Mouse (Mus musculus) MEL (cell line): ENCODE data around the gene Nelfcd. TPM values are rescaled to one million over a fixed set of nuclear protein-coding genes. Genes with fewer than 3 reads are reported as not detected.

Experiments used
- DNase-seq: peaks from one replicate; pipeline ENCODE4 v3.0.0; 2011; ENCODE audit warnings: low read depth, low spot score
- H3K27ac ChIP-seq: 2 replicates; pipeline ENCODE4 v1.5.1; 2012; ENCODE audit warnings: low read depth, mild to moderate bottlenecking, control low read depth, low read length, moderate library complexity; ENCODE audit not compliant: control insufficient read depth
- H3K27me3 ChIP-seq, 2 experiments: fragments of 150-350 bp in 1 of 2; sonication (generic) in 1 of 2; 2 replicates each; pipeline ENCODE4 v1.6.1; 2012; ENCODE audit warnings: low read length in 2 of 2, mild to moderate bottlenecking in 2 of 2, improper control_type of control experiment in 1 of 2, moderate library complexity in 1 of 2; ENCODE audit not compliant: insufficient read depth in 2 of 2, control insufficient read depth in 1 of 2
- H3K36me3 ChIP-seq, 2 experiments: 2 replicates each; pipeline ENCODE4 v1.6.1; 2012 to 2014; ENCODE audit warnings: low read length in 2 of 2, improper control_type of control experiment in 1 of 2, inconsistent platforms in 1 of 2, mild to moderate bottlenecking in 1 of 2; ENCODE audit not compliant: insufficient read depth in 2 of 2, control insufficient read depth in 1 of 2
- H3K4me1 ChIP-seq, 2 experiments: fragments of 150-350 bp in 1 of 2; sonication (generic) in 1 of 2; 2 replicates each; pipeline ENCODE4 v1.6.1; 2012; ENCODE audit warnings: low read length in 2 of 2, improper control_type of control experiment in 1 of 2, mild to moderate bottlenecking in 1 of 2; ENCODE audit not compliant: insufficient read depth in 2 of 2, control insufficient read depth in 1 of 2
- H3K4me3 ChIP-seq, 2 experiments: fragments of 150-350 bp in 1 of 2; sonication (generic) in 1 of 2; 2 replicates each; pipeline ENCODE4 v1.5.1; 2012; ENCODE audit warnings: low read depth in 2 of 2, low read length in 2 of 2, mild to moderate bottlenecking in 2 of 2, moderate library complexity in 2 of 2, control low read depth in 1 of 2, improper control_type of control experiment in 1 of 2; ENCODE audit not compliant: control insufficient read depth in 1 of 2, insufficient read depth in 1 of 2
- H3K79me2 ChIP-seq: 2 replicates; pipeline ENCODE4 v1.6.1; 2012; ENCODE audit warnings: mild to moderate bottlenecking, low read length, moderate library complexity; ENCODE audit not compliant: control insufficient read depth, poor library complexity, insufficient read depth
- H3K9ac ChIP-seq: 2 replicates; pipeline ENCODE4 v1.6.1; 2012; ENCODE audit warnings: low read depth, mild to moderate bottlenecking, control low read depth, low read length, moderate library complexity; ENCODE audit not compliant: control insufficient read depth, poor library complexity, severe bottlenecking
- H3K9me3 ChIP-seq: fragments of 150-350 bp; sonication (generic); replicated peaks from 2 replicates; pipeline ENCODE4 v1.6.1; 2012; ENCODE audit warnings: mild to moderate bottlenecking, low read length, improper control_type of control experiment, moderate library complexity; ENCODE audit not compliant: insufficient read depth
- CHD1 ChIP-seq: IDR thresholded peaks from 2 replicates; pipeline ENCODE4 v1.6.1; 2012; ENCODE audit warnings: low read depth, mild to moderate bottlenecking, inconsistent platforms, low read length, improper control_type of control experiment
- CHD2 ChIP-seq: IDR thresholded peaks from 2 replicates; pipeline ENCODE4 v1.6.1; 2011; ENCODE audit warnings: low read length, improper control_type of control experiment
- E2F4 ChIP-seq: IDR thresholded peaks from 2 replicates; pipeline ENCODE4 v1.6.1; 2011; ENCODE audit warnings: low read depth, low read length, improper control_type of control experiment, borderline replicate concordance
- EP300 ChIP-seq, 2 experiments: IDR thresholded peaks; 2 replicates each; pipeline ENCODE4 v1.6.1; 2011; ENCODE audit warnings: improper control_type of control experiment in 2 of 2, low read length in 2 of 2, low read depth in 1 of 2, mild to moderate bottlenecking in 1 of 2
- ETS1 ChIP-seq: IDR thresholded peaks from 2 replicates; pipeline ENCODE4 v1.6.1; 2012; ENCODE audit warnings: low read depth, mild to moderate bottlenecking, inconsistent platforms, low read length, improper control_type of control experiment, moderate library complexity
- GATA1 ChIP-seq: IDR thresholded peaks from 2 replicates; pipeline ENCODE4 v1.6.1; 2011; ENCODE audit warnings: low read depth, low read length, improper control_type of control experiment
- MAFK ChIP-seq: IDR thresholded peaks from 2 replicates; pipeline ENCODE4 v1.6.1; 2011; ENCODE audit warnings: low read depth, mild to moderate bottlenecking, low read length, improper control_type of control experiment, borderline replicate concordance
- MXI1 ChIP-seq: IDR thresholded peaks from 2 replicates; pipeline ENCODE4 v1.6.1; 2011; ENCODE audit warnings: mild to moderate bottlenecking, low read depth, low read length, improper control_type of control experiment
- MYB ChIP-seq: IDR thresholded peaks from 2 replicates; pipeline ENCODE4 v1.6.1; 2011; ENCODE audit warnings: mild to moderate bottlenecking, low read depth, low read length, improper control_type of control experiment
- MYC ChIP-seq: IDR thresholded peaks from 2 replicates; pipeline ENCODE4 v1.6.1; 2011; ENCODE audit warnings: low read depth, mild to moderate bottlenecking, low read length, improper control_type of control experiment, moderate library complexity
- NELFE ChIP-seq: IDR thresholded peaks from 2 replicates; pipeline ENCODE4 v1.6.1; 2011; ENCODE audit warnings: low read depth, low read length, improper control_type of control experiment
- POLR2A ChIP-seq, 2 experiments: IDR thresholded peaks; 2 replicates each; pipeline ENCODE4 v1.6.1; 2011 to 2012; ENCODE audit warnings: low read length in 2 of 2, mild to moderate bottlenecking in 2 of 2, control low read depth in 1 of 2, improper control_type of control experiment in 1 of 2, low read depth in 1 of 2, moderate library complexity in 1 of 2; ENCODE audit not compliant: control insufficient read depth in 1 of 2, insufficient read depth in 1 of 2, poor library complexity in 1 of 2
- TBP ChIP-seq: IDR thresholded peaks from 2 replicates; pipeline ENCODE4 v1.8.0; 2011; ENCODE audit warnings: low read depth, low read length, improper control_type of control experiment
- TCF12 ChIP-seq: IDR thresholded peaks from 2 replicates; pipeline ENCODE4 v1.6.1; 2014; ENCODE audit warnings: low read depth, mild to moderate bottlenecking, inconsistent platforms, low read length, improper control_type of control experiment, moderate library complexity
- UBTF ChIP-seq: IDR thresholded peaks from 2 replicates; pipeline ENCODE4 v1.6.1; 2012; ENCODE audit warnings: low read depth, mild to moderate bottlenecking, inconsistent platforms, low read length, improper control_type of control experiment, moderate library complexity, borderline replicate concordance; ENCODE audit not compliant: insufficient read depth
- USF1 ChIP-seq: IDR thresholded peaks from 2 replicates; pipeline ENCODE4 v1.6.1; 2014; ENCODE audit warnings: low read depth, mild to moderate bottlenecking, inconsistent platforms, low read length, improper control_type of control experiment, moderate library complexity
- USF2 ChIP-seq, 2 experiments: IDR thresholded peaks; 2 replicates each; pipeline ENCODE4 v1.6.1; 2011 to 2012; ENCODE audit warnings: improper control_type of control experiment in 2 of 2, low read length in 2 of 2, borderline replicate concordance in 1 of 2, inconsistent platforms in 1 of 2, low read depth in 1 of 2, mild to moderate bottlenecking in 1 of 2; ENCODE audit not compliant: insufficient read depth in 1 of 2
- ZKSCAN1 ChIP-seq: IDR thresholded peaks from 2 replicates; pipeline ENCODE4 v1.6.1; 2012; ENCODE audit warnings: low read depth, mild to moderate bottlenecking, inconsistent platforms, low read length, improper control_type of control experiment, moderate library complexity
- ZMIZ1 ChIP-seq: IDR thresholded peaks from 2 replicates; pipeline ENCODE4 v1.6.1; 2012; ENCODE audit warnings: low read depth, mild to moderate bottlenecking, inconsistent platforms, low read length, improper control_type of control experiment, moderate library complexity
- polyA plus RNA-seq, 2 experiments: library from polyadenylated mRNA; stranded (reverse) in 1 of 2; unstranded in 1 of 2; fragments of >175 nt in 1 of 2; fragments of >200 nt in 1 of 2; gene quantifications; 2 replicates each; pipeline versions ENCODE4 v1.2.1 to v1.2.4; 2012; ENCODE audit warnings: low replicate concordance in 2 of 2, low read depth in 1 of 2; ENCODE audit not compliant: insufficient read length in 2 of 2, insufficient read depth in 1 of 2, missing spikeins in 1 of 2
- total RNA-seq: library from RNA; depleted of rRNA; stranded (reverse); fragments of 300-350 nt; gene quantifications from 2 replicates; pipeline ENCODE4 v1.2.3, GENCODE M21; 2012

The Nelfcd gene
- total and polyA plus RNA-seq, 3 experiments: 46.8 to 89.0 (median 74.8) TPM

GRCm38 (mm10) chr2:174397065-174397464, 18.5 kb upstream of the Nelfcd start:
- no peaks in the 10 kb centered on the region for H3K79me2 ChIP-seq
- TF ChIP-seq MAFK (no peak), EP300 (IDR thresholded peaks at IDR 0.05; ENCODE audit: low read depth in 1 of 2, low read length in 2 of 2) (no peak), ZKSCAN1 (no peak)
- H3K9ac ChIP-seq: no peak overlapping the region
- H3K27ac ChIP-seq: no peak overlapping the region
- H3K9me3 ChIP-seq: no peaks in the 10 kb centered on the region
- no peaks in the 10 kb centered on the region for H3K36me3 ChIP-seq
- H3K4me1 ChIP-seq: no peaks in the 10 kb centered on the region
- no peak for DNase-seq
- H3K4me3 ChIP-seq: no peak overlapping the region
- peaks cover 0 to 3% of the 10 kb centered on the region in 2 experiments; a peak in 1 of 4 replicates for H3K27me3 ChIP-seq

GRCm38 (mm10) chr2:174397881-174398280, 17.7 kb upstream of the Nelfcd start:
- no peaks in the 10 kb centered on the region for H3K4me1 ChIP-seq
- H3K4me3 ChIP-seq: no peak overlapping the region
- no peaks in the 10 kb centered on the region for H3K9me3 ChIP-seq
- DNase-seq: no peak
- H3K36me3 ChIP-seq: no peaks in the 10 kb centered on the region
- no peak overlapping the region for H3K27ac ChIP-seq
- no peaks in the 10 kb centered on the region for H3K79me2 ChIP-seq
- H3K9ac ChIP-seq: no peak overlapping the region
- H3K27me3 ChIP-seq: peaks cover 0 to 3% of the 10 kb centered on the region in 2 experiments; a peak in 1 of 4 replicates
- TF ChIP-seq E2F4 (no peak), MXI1 (no peak), USF2 (IDR thresholded peaks at IDR 0.05; ENCODE audit: borderline replicate concordance in 1 of 2, insufficient read depth in 1 of 2, low read depth in 1 of 2, low read length in 2 of 2) (no peak), MAFK (no peak), ZMIZ1 (no peak), UBTF (no peak), CHD1 (no peak), MYC (no peak), NELFE (no peak), MYB (no peak), ETS1 (no peak), ZKSCAN1 (no peak), POLR2A (IDR thresholded peaks at IDR 0.05; ENCODE audit: control insufficient read depth in 1 of 2, insufficient read depth in 1 of 2, low read depth in 1 of 2, low read length in 2 of 2, poor library complexity in 1 of 2) (no peak), CHD2 (no peak), TCF12 (no peak), GATA1 (no peak), USF1 (no peak), TBP (no peak)
